Mouse (Mus musculus): ENCODE measurements around the gene Lypd3. TPM values are rescaled to one million over a fixed set of nuclear protein-coding genes. Genes with fewer than 3 reads are reported as not detected.
"Not testable (repeated sequence)": the region's sequence is repeated elsewhere in the genome, so short reads cannot be mapped to it uniquely, and the experiment has no call there.

The Lypd3 gene
- polyA plus RNA-seq, 1 experiment, result 53.2 TPM

- DNase-seq (ENCODE audit: low spot score), result no peak
Measured at GRCm38 (mm10) chr7:24662575-24662974, 26.2 kb downstream of the Lypd3 start.

- DNase-seq (ENCODE audit: low spot score), result no peak
Measured at GRCm38 (mm10) chr7:24664301-24664700, 28.0 kb downstream of the Lypd3 start.

GRCm38 (mm10) chr7:24664959-24665358 lies 28.6 kb downstream of the Lypd3 start:
- DNase-seq (ENCODE audit: low spot score), result no peak

- DNase-seq (ENCODE audit: low spot score), result no peak
Measured at GRCm38 (mm10) chr7:24671944-24672439, 35.6 kb downstream of the Lypd3 start.

GRCm38 (mm10) chr7:24676575-24676974 lies 40.2 kb downstream of the Lypd3 start, which contains the start of gene Tex101:
TSS of gene Tex101 (minus strand) at chr7:24676675.
- no peak for DNase-seq (ENCODE audit: low spot score)

- DNase-seq (ENCODE audit: low spot score), result not testable (repeated sequence)
Measured at GRCm38 (mm10) chr7:24684121-24684520, 47.8 kb downstream of the Lypd3 start.

GRCm38 (mm10) chr7:24687519-24687918 lies 51.2 kb downstream of the Lypd3 start:
- DNase-seq (ENCODE audit: low spot score), result not testable (repeated sequence)

Other genes starting within 250 kb of the Lypd3 start
- 37.6 and 37.7 TPM in 2 replicates for gene Smg9, start 236.9 kb upstream of the Lypd3 start, polyA plus RNA-seq (2012; rRNA removed)
- 0.03 TPM in 1 of 2 replicates, not detected in the other for gene Irgc1, start 184.3 kb upstream of the Lypd3 start, polyA plus RNA-seq (2012; rRNA removed)
- gene Plaur, start 174.1 kb upstream of the Lypd3 start, polyA plus RNA-seq (2012; rRNA removed), result 18.8 and 28.9 TPM in 2 replicates
- gene Cadm4, start 154.5 kb upstream of the Lypd3 start, polyA plus RNA-seq (2012; rRNA removed), result 10.0 and 19.2 TPM in 2 replicates
- 10.0 and 10.7 TPM in 2 replicates for gene Zfp428, start 129.5 kb upstream of the Lypd3 start, polyA plus RNA-seq (2012; rRNA removed)
- not detected in 2 replicates for gene AC161166.1, start 124.1 kb upstream of the Lypd3 start, polyA plus RNA-seq (2012; rRNA removed)
- 10.8 and 12.4 TPM in 2 replicates for gene Irgq, start 105.9 kb upstream of the Lypd3 start, polyA plus RNA-seq (2012; rRNA removed)
- 0.10 and 0.21 TPM in 2 replicates for gene Pinlyp, start 90.4 kb upstream of the Lypd3 start, polyA plus RNA-seq (2012; rRNA removed)
- 32.5 and 33.5 TPM in 2 replicates for gene Xrcc1, start 90.3 kb upstream of the Lypd3 start, polyA plus RNA-seq (2012; rRNA removed)
- 59.0 and 67.0 TPM in 2 replicates for gene Ethe1, start 49.0 kb upstream of the Lypd3 start, polyA plus RNA-seq (2012; rRNA removed)
- gene Zfp575, start 48.9 kb upstream of the Lypd3 start, polyA plus RNA-seq (2012; rRNA removed), result 0.44 and 0.83 TPM in 2 replicates
- 6.8 and 7.9 TPM in 2 replicates for gene Phldb3, start 25.8 kb upstream of the Lypd3 start, polyA plus RNA-seq (2012; rRNA removed)
- not detected in 2 replicates for gene Tex101, start 40.1 kb downstream of the Lypd3 start, polyA plus RNA-seq (2012; rRNA removed)
- gene BC049730, start 72.7 kb downstream of the Lypd3 start, polyA plus RNA-seq (2012; rRNA removed), result not detected in 2 replicates
- gene Gm4763, start 90.4 kb downstream of the Lypd3 start, polyA plus RNA-seq (2012; rRNA removed), result not detected in 2 replicates
- gene Cd177, start 123.8 kb downstream of the Lypd3 start, polyA plus RNA-seq (2012; rRNA removed), result 0.04 and 0.07 TPM in 2 replicates
- not detected in 2 replicates for gene Ceacam10, start 140.7 kb downstream of the Lypd3 start, polyA plus RNA-seq (2012; rRNA removed)
- 10.7 and 12.1 TPM in 2 replicates for gene Gm9844, start 225.7 kb downstream of the Lypd3 start, polyA plus RNA-seq (2012; rRNA removed)
- not detected in 2 replicates for gene Lypd4, start 233.4 kb downstream of the Lypd3 start, polyA plus RNA-seq (2012; rRNA removed)
- not detected in 2 replicates for gene Dmrtc2, start 233.5 kb downstream of the Lypd3 start, polyA plus RNA-seq (2012; rRNA removed)
- 1,077 and 1,084 TPM in 2 replicates for gene Rps19, start 247.8 kb downstream of the Lypd3 start, polyA plus RNA-seq (2012; rRNA removed)

Data from urinary bladder, adult 2 months (tissue).